Mouse (Mus musculus) cortical plate, adult 2 months (tissue): ENCODE measurements around the gene Gpnmb.

ENCODE experiments used
- CTCF ChIP-seq: fragments of 200-500 bp; IDR thresholded peaks from 2 replicates; pipeline ENCODE4 v1.5.1; 2011; ENCODE audit warnings: mild to moderate bottlenecking, control low read depth, low read length; ENCODE audit not compliant: insufficient read depth; ENCODE audit errors: extremely low read depth
- POLR2A ChIP-seq: fragments of 200-500 bp; IDR thresholded peaks from 2 replicates; pipeline ENCODE4 v1.6.1; 2011; ENCODE audit warnings: mild to moderate bottlenecking, low read length, control low read depth; ENCODE audit not compliant: insufficient read depth; ENCODE audit errors: extremely low read depth

DNA sequence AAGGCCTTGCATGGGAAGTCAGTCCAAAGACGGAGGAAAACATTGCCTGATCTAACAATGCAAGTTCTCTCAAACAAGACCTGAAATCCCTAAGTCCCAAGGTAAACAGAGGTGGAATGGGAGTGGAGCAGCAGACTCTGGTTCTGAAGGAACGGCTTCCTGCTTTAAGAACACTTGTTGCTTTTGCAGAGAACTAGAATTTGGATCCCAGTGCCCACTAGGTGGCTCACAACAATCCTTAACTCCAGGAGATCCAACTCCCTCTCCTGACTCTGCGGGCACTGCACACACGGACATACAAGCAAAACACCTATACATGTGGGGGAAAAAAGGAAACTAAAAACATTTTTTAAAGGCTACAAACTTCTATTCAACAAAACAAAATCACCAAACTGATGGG, 33.0 kb upstream of the Gpnmb start:
- TF ChIP-seq CTCF: peak; percentile 40; the same call in 1 of the 2 replicates
- no peak for TF ChIP-seq POLR2A
